Mouse (Mus musculus): ENCODE results near the gene Hsd17b3.

DNA sequence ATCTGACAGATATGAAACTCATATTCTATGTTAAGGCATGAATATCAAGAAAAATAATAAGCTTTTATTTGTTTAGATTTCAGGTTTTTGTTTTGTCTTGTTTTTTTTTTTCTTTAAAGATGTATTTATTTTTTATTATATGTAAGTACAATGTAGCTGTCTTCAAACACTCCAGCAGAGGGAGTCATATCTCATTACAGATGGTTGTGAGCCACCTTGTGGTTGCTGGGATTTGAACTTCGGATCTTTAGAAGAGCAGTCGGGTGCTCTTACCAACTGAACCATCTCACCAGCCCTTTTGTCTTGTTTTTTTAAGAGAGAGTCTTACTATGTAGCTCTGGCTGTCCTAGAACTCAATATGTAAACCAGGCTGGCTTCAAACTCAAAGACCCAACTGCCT, 28.4 kb upstream of the Hsd17b3 start:
- no peak for TF ChIP-seq POLR2AphosphoS2 (IDR thresholded peaks at IDR 0.05; ENCODE audit: insufficient read length, low read depth)
- TF ChIP-seq POLR2A (IDR thresholded peaks at IDR 0.05; ENCODE audit: insufficient read length, low read depth) = no peak
- TF ChIP-seq MYOG (IDR thresholded peaks at IDR 0.05; ENCODE audit: control insufficient read depth in 1 of 3, insufficient read depth in 1 of 3, insufficient read length in 2 of 3, low read depth in 2 of 3) = no peak
- no peak for TF ChIP-seq E2F4 (IDR thresholded peaks at IDR 0.05; ENCODE audit: insufficient read depth)
- TF ChIP-seq TCF12 (IDR thresholded peaks at IDR 0.05; ENCODE audit: insufficient read depth, poor library complexity, severe bottlenecking) = no peak

Data from myocyte (in vitro differentiated cells).